Mouse (Mus musculus): ENCODE data around the gene Csde1. TPM values are rescaled to one million over a fixed set of nuclear protein-coding genes. Genes with fewer than 3 reads are reported as not detected.

Gene Csde1
- total and polyA plus RNA-seq, 3 experiments, result 196 to 249 (median 210) TPM

GRCm38 (mm10) chr3:103057752-103058151, 37.5 kb downstream of the Csde1 start:
- DNase-seq (ENCODE audit: extremely low read depth), result no peak
- peaks cover 0 to 7% of the 10 kb centered on the region in 2 experiments; a peak in 2 of 4 replicates for H3K4me1 ChIP-seq (ENCODE audit: control insufficient read depth in 1 of 2, insufficient read depth in 2 of 2)
- H3K4me2 ChIP-seq (ENCODE audit: insufficient read depth, low read depth, poor library complexity, severe bottlenecking), result peak overlapping the region; percentile 76
- peaks cover 39 to 69% of the 10 kb centered on the region in 2 experiments for H3K36me3 ChIP-seq (replicated peaks in 1 of 2; ENCODE audit: control insufficient read depth in 1 of 2, insufficient read depth in 1 of 2, low read length in 1 of 2)
- in situ Hi-C loops (cut with MboI; ENCODE audit: low pct_ligation_motif_present, low pct_unique_long_range_greater_than_20kb, low sequenced_read_pairs) (no loop called here), dilution Hi-C loops (cut with MboI; ENCODE audit: extremely low pct_ligation_motif_present, extremely low pct_unique_long_range_greater_than_20kb, low sequenced_read_pairs) (no loop called here)
- H3K9ac ChIP-seq (ENCODE audit: insufficient read depth, low read depth), result peak overlapping the region; percentile 25; the same call in 1 of the 2 replicates
- no peaks in the 10 kb centered on the region for H3K9me3 ChIP-seq (replicated peaks; ENCODE audit: low read length)
- H3K79me2 ChIP-seq (replicated peaks; ENCODE audit: control insufficient read depth, extremely low read depth, insufficient read depth, poor library complexity, severe bottlenecking), result peaks cover 6% of the 10 kb centered on the region
- H3K4me3 ChIP-seq (replicated peaks in 1 of 3; ENCODE audit: low read depth in 2 of 3, low read length in 2 of 3, poor library complexity in 1 of 3), result peak overlapping the region; percentile 17 to 82 (median 50)
- TF ChIP-seq ETS1 (conservative IDR thresholded peaks at IDR 0.05; ENCODE audit: low read depth, low read length) (no peak), SIN3A (IDR thresholded peaks at IDR 0.05; ENCODE audit: low read length) (no peak)
- no peak overlapping the region for H3K27ac ChIP-seq (ENCODE audit: insufficient read depth, low read depth)
- H3K27me3 ChIP-seq (replicated peaks), result no peaks in the 10 kb centered on the region

- no peaks in the 10 kb centered on the region for H3K9me3 ChIP-seq (replicated peaks; ENCODE audit: low read length)
- peak; percentile 91 for DNase-seq (ENCODE audit: extremely low read depth)
- H3K4me3 ChIP-seq (replicated peaks in 1 of 3; ENCODE audit: low read depth in 2 of 3, low read length in 2 of 3, poor library complexity in 1 of 3), result peak within 1 kb of the TSS; percentile 81 to 92 (median 82)
- H3K4me2 ChIP-seq (ENCODE audit: insufficient read depth, low read depth, poor library complexity, severe bottlenecking), result peak within 1 kb of the TSS; percentile 94
- no peak within 1 kb of the TSS for H3K27ac ChIP-seq (ENCODE audit: insufficient read depth, low read depth)
- H3K27me3 ChIP-seq (replicated peaks), result no peaks in the 10 kb centered on the region
- H3K4me1 ChIP-seq (ENCODE audit: control insufficient read depth in 1 of 2, insufficient read depth in 2 of 2), result peaks cover 0 to 7% of the 10 kb centered on the region in 2 experiments; a peak in 2 of 4 replicates
- dilution Hi-C loops (cut with MboI; ENCODE audit: extremely low pct_ligation_motif_present, extremely low pct_unique_long_range_greater_than_20kb, low sequenced_read_pairs), result no loop called here
- H3K9ac ChIP-seq (ENCODE audit: insufficient read depth, low read depth), result peak within 1 kb of the TSS; percentile 96
- in situ Hi-C loops (cut with MboI; ENCODE audit: low pct_ligation_motif_present, low pct_unique_long_range_greater_than_20kb, low sequenced_read_pairs), result no loop called here
- peak; percentile 98 for TF ChIP-seq MAZ (IDR thresholded peaks at IDR 0.05; ENCODE audit: low read depth, low read length)
- TF ChIP-seq MXI1 (IDR thresholded peaks at IDR 0.05; ENCODE audit: low read depth, low read length), result peak; percentile 99
- 0 out of 2 replicates have a peak, but pooled peaks have one; percentile 33 for TF ChIP-seq ZMIZ1 (IDR thresholded peaks at IDR 0.05; ENCODE audit: low read depth, low read length)
- no peak for TF ChIP-seq SMC3 (IDR thresholded peaks at IDR 0.05; ENCODE audit: low read depth, low read length)
- peak; percentile 87 for TF ChIP-seq HCFC1 (IDR thresholded peaks at IDR 0.05; ENCODE audit: low read depth, low read length)
- TF ChIP-seq USF2 (conservative IDR thresholded peaks at IDR 0.05; ENCODE audit: low read depth, low read length), result peak; percentile 62
- no peak for TF ChIP-seq ZKSCAN1 (IDR thresholded peaks at IDR 0.05; ENCODE audit: borderline replicate concordance, low read depth, low read length)
- peak; percentile 70; the same call in 1 of the 2 replicates for TF ChIP-seq MYC (IDR thresholded peaks at IDR 0.05; ENCODE audit: low read depth, low read length)
- TF ChIP-seq SIN3A (IDR thresholded peaks at IDR 0.05; ENCODE audit: low read length), result peak; percentile 99
- no peak for TF ChIP-seq CHD2 (IDR thresholded peaks at IDR 0.05; ENCODE audit: low read length)
- TF ChIP-seq MEF2A (IDR thresholded peaks at IDR 0.05; ENCODE audit: borderline replicate concordance, low read depth, low read length), result no peak
- no peak for TF ChIP-seq ETS1 (conservative IDR thresholded peaks at IDR 0.05; ENCODE audit: low read depth, low read length)
- peak; percentile 93 for TF ChIP-seq ELF1 (IDR thresholded peaks at IDR 0.05; ENCODE audit: low read depth, low read length)
- TF ChIP-seq IRF4 (IDR thresholded peaks at IDR 0.05; ENCODE audit: low read depth, low read length), result no peak
- TF ChIP-seq UBTF (IDR thresholded peaks at IDR 0.05; ENCODE audit: low read depth, low read length), result no peak
- no peak for TF ChIP-seq RAD21 (IDR thresholded peaks at IDR 0.05; ENCODE audit: low read depth, low read length)
- peak; percentile 84 for TF ChIP-seq USF1 (IDR thresholded peaks at IDR 0.05; ENCODE audit: low read depth, low read length)
- TF ChIP-seq CTCF (conservative IDR thresholded peaks at IDR 0.05 in 1 of 2, IDR thresholded peaks at IDR 0.05 in 1 of 2; ENCODE audit: low read depth in 2 of 2, low read length in 2 of 2), result no peak
- peak; percentile 78 for TF ChIP-seq POLR2A (IDR thresholded peaks at IDR 0.05; ENCODE audit: low read depth, low read length)
- no peak for TF ChIP-seq NELFE (IDR thresholded peaks at IDR 0.05; ENCODE audit: low read depth, low read length)
- TF ChIP-seq POLR2AphosphoS2 (IDR thresholded peaks at IDR 0.05; ENCODE audit: low read depth, low read length), result peak; percentile 99
- TF ChIP-seq GABPA (IDR thresholded peaks at IDR 0.05; ENCODE audit: insufficient replicate concordance, low read depth, low read length), result no peak
- no peak for TF ChIP-seq TBP (conservative IDR thresholded peaks at IDR 0.05; ENCODE audit: low read depth, low read length)
- H3K79me2 ChIP-seq (replicated peaks; ENCODE audit: control insufficient read depth, extremely low read depth, insufficient read depth, poor library complexity, severe bottlenecking), result peaks cover 6% of the 10 kb centered on the region
- peaks cover 42 to 69% of the 10 kb centered on the region in 2 experiments for H3K36me3 ChIP-seq (replicated peaks in 1 of 2; ENCODE audit: control insufficient read depth in 1 of 2, insufficient read depth in 1 of 2, low read length in 1 of 2)
Measured at GRCm38 (mm10) chr3:103058207-103059157, 38.3 kb downstream of the Csde1 start, which contains the start of gene Nras. Gene Nras (plus strand): TSS chr3:103058285.
